Mouse (Mus musculus): ENCODE measurements at regions not wholly inside any gene's neighbourhood (a gene's known extent, or its start where the extent isn't known, plus 50 kb on each side); places are given as distances from the start of the nearest gene placed in this dataset.

- peak; percentile 84 for TF ChIP-seq CTCF (IDR thresholded peaks at IDR 0.05; ENCODE audit: low read depth)
- no peak for TF ChIP-seq EP300 (IDR thresholded peaks at IDR 0.05; ENCODE audit: low read depth)
These were observed 80.8 kb downstream of the Avpr1a start for GRCm38 (mm10) chr10:122528973-122529703.

Data from heart, postnatal 0 days (tissue).